ENCODE assay signal across 15 mouse cellular contexts in genomic region chr14:69473941-69474646, GRCm38 (mm10). TPM values are rescaled to one million over a fixed set of nuclear protein-coding genes. Genes with fewer than 3 reads are reported as not detected.
DNase-seq lines count a peak whose midpoint lies in the region; ATAC-seq and TF ChIP-seq lines count a peak whose summit lies in the region.
"Not testable (repeated sequence)": the region's sequence is repeated elsewhere in the genome, so short reads cannot be mapped to it uniquely, and the experiment has no call there.
"Had no signal": no experiment of that assay in that cellular context is flagged by ENCODE, and none has a peak within 500 bp of the region (broad histone marks: within the 10 kb centered on the region; RNA-seq: fewer than 3 reads in every experiment).

No protein-coding gene starts in this region.

- not testable (repeated sequence) for H3K4me3 ChIP-seq in embryonic facial prominence, embryonic 14.5 days (ENCODE audit: low read depth, low read length); intestine, embryonic 14.5 days (ENCODE audit: low read depth, low read length); kidney, embryonic 14.5 days (ENCODE audit: low read length); liver, embryonic 11.5 days (ENCODE audit: low read depth, low read length); liver, embryonic 16.5 days (ENCODE audit: low read depth, low read length); lung, postnatal 0 days (ENCODE audit: low read depth, low read length); stomach, embryonic 15.5 days (replicated peaks)

- not testable (repeated sequence) for H3K4me2 ChIP-seq in embryonic facial prominence, embryonic 14.5 days (ENCODE audit: low read depth, low read length); intestine, embryonic 14.5 days (ENCODE audit: low read length); kidney, embryonic 14.5 days (replicated peaks; ENCODE audit: low read depth, low read length); liver, embryonic 11.5 days; liver, embryonic 16.5 days (ENCODE audit: low read depth, low read length); lung, postnatal 0 days (replicated peaks; ENCODE audit: low read depth, low read length); stomach, embryonic 15.5 days

- WGBS in embryonic facial prominence, embryonic 14.5 days: no CpG with 5 or more reads among the region's 11 CpGs
- WGBS in intestine, embryonic 14.5 days: no CpG with 5 or more reads among the region's 11 CpGs
- WGBS in kidney, embryonic 14.5 days: no CpG with 5 or more reads among the region's 11 CpGs
- no CpG with 5 or more reads among the region's 11 CpGs for WGBS in liver, embryonic 11.5 days
- no CpG with 5 or more reads among the region's 11 CpGs for WGBS in liver, embryonic 16.5 days (ENCODE audit: insufficient replicate concordance)
- no CpG with 5 or more reads among the region's 11 CpGs for WGBS in lung, postnatal 0 days
- no CpG with 5 or more reads among the region's 11 CpGs for WGBS in stomach, embryonic 15.5 days

- H3K36me3 ChIP-seq in embryonic facial prominence, embryonic 14.5 days (ENCODE audit: control insufficient read depth, insufficient read depth, low read length); intestine, embryonic 14.5 days (ENCODE audit: control insufficient read depth, insufficient read depth, low read length); kidney, embryonic 14.5 days (ENCODE audit: control insufficient read depth, insufficient read depth, low read length); liver, embryonic 11.5 days (ENCODE audit: control insufficient read depth, insufficient read depth, low read length); liver, embryonic 16.5 days (ENCODE audit: control insufficient read depth, insufficient read depth); lung, postnatal 0 days (ENCODE audit: insufficient read depth, low read length); stomach, embryonic 15.5 days: not testable (repeated sequence)

- H3K27me3 ChIP-seq in embryonic facial prominence, embryonic 14.5 days (replicated peaks; ENCODE audit: control insufficient read depth, insufficient read depth, low read length); intestine, embryonic 14.5 days (replicated peaks; ENCODE audit: control insufficient read depth, insufficient read depth, low read length); kidney, embryonic 14.5 days (ENCODE audit: control insufficient read depth, insufficient read depth, low read length); liver, embryonic 11.5 days (replicated peaks; ENCODE audit: control insufficient read depth, insufficient read depth, low read length); liver, embryonic 16.5 days (ENCODE audit: control insufficient read depth, insufficient read depth, low read depth, low read length); lung, postnatal 0 days (replicated peaks; ENCODE audit: insufficient read depth, low read length); stomach, embryonic 15.5 days (replicated peaks): not testable (repeated sequence)

- not testable (repeated sequence) for DNase-seq in embryonic facial prominence, embryonic 14.5 days (ENCODE audit: low spot score); intestine, embryonic 14.5 days (ENCODE audit: low spot score); liver, embryonic 11.5 days (ENCODE audit: low spot score); lung, postnatal 0 days (ENCODE audit: low spot score)

- TF ChIP-seq CTCF in lung, postnatal 0 days (IDR thresholded peaks at IDR 0.05): not testable (repeated sequence)

- not testable (repeated sequence) for H3K9me3 ChIP-seq in embryonic facial prominence, embryonic 14.5 days (ENCODE audit: control insufficient read depth, low read length); intestine, embryonic 14.5 days (ENCODE audit: control insufficient read depth, low read length); kidney, embryonic 14.5 days (ENCODE audit: control insufficient read depth, low read length); liver, embryonic 11.5 days (ENCODE audit: control insufficient read depth, low read length); liver, embryonic 16.5 days (replicated peaks; ENCODE audit: control insufficient read depth, low read length); lung, postnatal 0 days (ENCODE audit: low read length); stomach, embryonic 15.5 days

- TF ChIP-seq EP300 in lung, postnatal 0 days (IDR thresholded peaks at IDR 0.05): not testable (repeated sequence)

- peak; percentile 91 for ATAC-seq in embryonic facial prominence, embryonic 14.5 days (ENCODE audit: low read depth)
- 0 out of 2 replicates have a peak, but pooled peaks have one; percentile 32 for ATAC-seq in intestine, embryonic 14.5 days (replicated peaks; ENCODE audit: low FRiP score, low TSS enrichment, low read depth)
- ATAC-seq in kidney, embryonic 14.5 days (ENCODE audit: low FRiP score, low TSS enrichment): 0 out of 2 replicates have a peak, but pooled peaks have one; percentile 60
- peak; percentile 23; the same call in 1 of the 2 replicates for ATAC-seq in liver, embryonic 11.5 days (replicated peaks; ENCODE audit: low FRiP score)
- ATAC-seq in liver, embryonic 16.5 days (ENCODE audit: low read depth): peak; percentile 42
- peak; percentile 53 for ATAC-seq in lung, postnatal 0 days
- peak; percentile 22; the same call in 1 of the 2 replicates for ATAC-seq in stomach, embryonic 15.5 days (ENCODE audit: insufficient read depth, low FRiP score, low read depth)

- H3K27ac ChIP-seq in embryonic facial prominence, embryonic 14.5 days (replicated peaks; ENCODE audit: low read depth, low read length); intestine, embryonic 14.5 days (ENCODE audit: low read depth); kidney, embryonic 14.5 days (ENCODE audit: low read depth, low read length); liver, embryonic 11.5 days (ENCODE audit: low read depth, low read length); liver, embryonic 16.5 days (ENCODE audit: low read length); lung, postnatal 0 days (ENCODE audit: low read length); stomach, embryonic 15.5 days: not testable (repeated sequence)

- not testable (repeated sequence) for H3K4me1 ChIP-seq in embryonic facial prominence, embryonic 14.5 days (ENCODE audit: control insufficient read depth, insufficient read depth, low read length); intestine, embryonic 14.5 days (replicated peaks; ENCODE audit: control insufficient read depth, insufficient read depth, low read length); kidney, embryonic 14.5 days (ENCODE audit: control insufficient read depth, insufficient read depth, low read length); liver, embryonic 11.5 days (replicated peaks; ENCODE audit: control insufficient read depth, insufficient read depth, low read length); liver, embryonic 16.5 days (ENCODE audit: control insufficient read depth, low read depth, low read length); lung, postnatal 0 days (ENCODE audit: insufficient read depth, low read depth, low read length); stomach, embryonic 15.5 days

- not testable (repeated sequence) for H3K9ac ChIP-seq in embryonic facial prominence, embryonic 14.5 days (ENCODE audit: low read depth, low read length); intestine, embryonic 14.5 days (ENCODE audit: low read length); kidney, embryonic 14.5 days (ENCODE audit: low read depth, low read length); liver, embryonic 11.5 days (ENCODE audit: low read depth, low read length); liver, embryonic 16.5 days (ENCODE audit: low read depth, low read length); lung, postnatal 0 days (replicated peaks; ENCODE audit: low read depth); stomach, embryonic 15.5 days

RNA-seq across cellular contexts. Expression of gene Gm16867, which starts 29.1 kb away (rescaled TPM):
- not detected in 2 replicates for polyA plus RNA-seq in embryonic facial prominence, embryonic 14.5 days (2014; fragmentation: Nextera tagmentation; extraction: Ambion mirVana)
- 0.34 TPM in 1 of 2 replicates, not detected in the other for polyA plus RNA-seq in intestine, embryonic 14.5 days (2014; fragmentation: Nextera tagmentation; extraction: Ambion mirVana)
- not detected in 2 replicates for polyA plus RNA-seq in kidney, embryonic 14.5 days (2014; fragmentation: Nextera tagmentation; extraction: Ambion mirVana)
- polyA plus RNA-seq in liver, embryonic 11.5 days (2014; fragmentation: Nextera tagmentation; extraction: Ambion mirVana): not detected in 2 replicates
- polyA plus RNA-seq in liver, embryonic 16.5 days (2015; fragmentation: Nextera tagmentation; extraction: Ambion mirVana): 0.39 and 0.59 TPM in 2 replicates
- not detected in 2 replicates for polyA plus RNA-seq in lung, postnatal 0 days (2015; fragmentation: Nextera tagmentation; extraction: Ambion mirVana)
- not detected in 2 replicates for polyA plus RNA-seq in stomach, embryonic 15.5 days (2015; fragmentation: Nextera tagmentation; extraction: Ambion mirVana)
- polyA plus RNA-seq: cerebellum, adult 2 months; embryonic facial prominence, embryonic 11.5 days; forebrain, embryonic 10.5 days; forebrain, embryonic 14.5 days; heart, embryonic 13.5 days; heart, postnatal 0 days; hindbrain, embryonic 11.5 days; hindbrain, embryonic 15.5 days had no signal

RNA-seq across cellular contexts. Expression of gene Gm27179, which starts 38.3 kb away (rescaled TPM):
- not detected in 2 replicates for polyA plus RNA-seq in embryonic facial prominence, embryonic 14.5 days (2014; fragmentation: Nextera tagmentation; extraction: Ambion mirVana)
- not detected in 2 replicates for polyA plus RNA-seq in intestine, embryonic 14.5 days (2014; fragmentation: Nextera tagmentation; extraction: Ambion mirVana)
- not detected in 2 replicates for polyA plus RNA-seq in kidney, embryonic 14.5 days (2014; fragmentation: Nextera tagmentation; extraction: Ambion mirVana)
- polyA plus RNA-seq in liver, embryonic 11.5 days (2014; fragmentation: Nextera tagmentation; extraction: Ambion mirVana): not detected in 2 replicates
- not detected in 2 replicates for polyA plus RNA-seq in liver, embryonic 16.5 days (2015; fragmentation: Nextera tagmentation; extraction: Ambion mirVana)
- not detected in 2 replicates for polyA plus RNA-seq in lung, postnatal 0 days (2015; fragmentation: Nextera tagmentation; extraction: Ambion mirVana)
- not detected in 2 replicates for polyA plus RNA-seq in stomach, embryonic 15.5 days (2015; fragmentation: Nextera tagmentation; extraction: Ambion mirVana)
- polyA plus RNA-seq: cerebellum, adult 2 months; embryonic facial prominence, embryonic 11.5 days; forebrain, embryonic 10.5 days; forebrain, embryonic 14.5 days; heart, embryonic 13.5 days; hindbrain, embryonic 11.5 days; hindbrain, embryonic 15.5 days had no signal

Comparison
In these comparisons a context has a peak if more than half of its experiments do, and no peak if none do; other contexts are left out.
1. ATAC-seq: peak in every context shown above with its lines; median percentile 91 in embryonic facial prominence, embryonic 14.5 days; 60 in kidney, embryonic 14.5 days; 53 in lung, postnatal 0 days; 42 in liver, embryonic 16.5 days; 32 in intestine, embryonic 14.5 days; 23 in liver, embryonic 11.5 days; 22 in stomach, embryonic 15.5 days.